Mouse (Mus musculus) c-Kit-positive CD71-positive TER-119-positive erythroid progenitor cells, embryonic 14.5 days (primary cell): Measurements from ENCODE around the gene Impg1.
"Not testable (repeated sequence)": the region's sequence is repeated elsewhere in the genome, so short reads cannot be mapped to it uniquely, and the experiment has no call there.

ENCODE experiments used
- DNase-seq: peaks from one replicate; pipeline ENCODE4 v3.0.0-alpha.2; 2013; ENCODE audit warnings: low spot score

Gene Impg1

DNA sequence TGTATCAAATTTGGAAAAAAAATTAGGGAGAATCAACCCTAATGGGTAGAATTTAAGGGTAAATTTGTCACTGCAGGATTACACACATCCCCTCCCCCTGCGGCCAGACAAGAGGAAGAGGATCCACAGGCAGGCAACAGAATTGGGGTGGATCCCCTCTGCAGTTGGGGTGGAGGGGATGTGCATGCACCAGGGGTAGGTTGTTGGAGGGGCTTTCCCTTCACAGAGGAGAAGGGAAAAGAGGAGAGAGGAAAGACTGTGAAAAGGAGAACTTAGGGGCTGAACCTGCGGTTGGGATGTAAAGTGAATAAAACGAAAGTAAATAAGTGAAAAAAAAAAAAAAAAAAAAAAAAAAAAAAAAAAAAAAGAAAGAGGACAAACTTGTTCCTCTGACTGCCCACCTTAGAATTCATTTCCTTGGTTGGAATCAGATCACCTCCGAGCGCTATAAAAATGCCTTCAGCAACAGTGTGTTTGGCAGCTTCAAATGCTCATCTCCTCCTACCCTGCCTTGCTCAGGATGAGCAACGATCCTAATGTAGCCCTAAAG, 120.8 kb downstream of the Impg1 start:
- DNase-seq, result no peak

DNA sequence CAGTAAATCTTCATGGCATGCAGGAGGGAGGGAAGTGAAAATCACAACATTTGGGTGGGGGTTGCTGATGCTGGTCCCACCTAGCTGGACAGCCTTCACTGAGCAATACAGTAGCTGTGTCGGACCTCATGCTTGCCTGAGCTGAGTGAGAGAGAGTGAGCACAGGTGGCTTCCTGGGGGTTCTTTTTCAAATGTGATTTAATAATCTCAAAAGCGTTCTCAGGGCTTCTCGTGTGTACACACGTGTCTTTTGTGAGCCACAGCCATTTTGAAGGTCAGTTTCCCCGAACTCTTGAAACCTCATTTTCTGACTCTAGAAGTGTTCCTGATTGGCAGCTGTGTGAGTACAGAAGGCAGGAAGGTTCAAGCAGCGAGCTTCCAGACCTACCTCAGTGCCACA, 122.8 kb downstream of the Impg1 start:
- DNase-seq, result no peak

DNA sequence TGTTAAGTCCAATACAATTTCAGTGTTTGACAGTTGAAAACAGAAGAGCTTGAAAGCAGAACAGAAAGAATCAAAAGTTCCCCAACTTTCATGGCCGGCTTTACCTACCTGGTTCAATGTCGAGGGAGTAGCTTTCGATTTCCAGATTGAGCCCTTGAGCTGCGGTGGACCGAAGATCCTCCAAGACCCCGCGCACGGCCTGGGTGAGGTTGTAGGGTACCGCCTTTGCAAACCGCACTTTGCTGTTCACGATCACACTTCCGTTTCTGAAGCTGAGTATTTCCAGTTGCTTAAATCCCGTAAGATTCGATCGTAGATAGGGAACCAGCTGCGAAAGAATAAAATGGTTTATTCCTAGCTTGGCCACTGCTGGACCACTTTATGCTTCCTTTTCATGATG, 123.5 kb downstream of the Impg1 start:
- no peak for DNase-seq

DNA sequence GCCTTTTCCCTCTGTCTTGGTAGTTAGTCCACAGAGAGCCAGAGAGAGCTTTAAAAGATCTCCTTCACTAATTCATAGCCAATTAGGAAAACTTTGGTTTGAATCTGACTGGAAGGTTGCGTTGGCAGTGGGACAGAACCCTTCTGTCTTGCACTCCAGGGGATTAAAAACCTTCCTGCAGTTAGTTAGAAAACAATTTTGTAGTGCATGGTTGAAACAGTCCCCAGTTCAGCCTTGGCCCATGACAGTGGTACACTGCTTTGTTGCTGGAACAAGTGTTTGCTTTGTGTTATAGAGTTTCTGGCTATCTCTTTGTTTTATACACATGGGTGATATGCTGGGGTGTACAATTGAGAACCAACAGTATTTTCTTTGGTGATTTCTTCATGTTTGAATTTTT, 124.4 kb downstream of the Impg1 start:
- DNase-seq, result no peak

DNA sequence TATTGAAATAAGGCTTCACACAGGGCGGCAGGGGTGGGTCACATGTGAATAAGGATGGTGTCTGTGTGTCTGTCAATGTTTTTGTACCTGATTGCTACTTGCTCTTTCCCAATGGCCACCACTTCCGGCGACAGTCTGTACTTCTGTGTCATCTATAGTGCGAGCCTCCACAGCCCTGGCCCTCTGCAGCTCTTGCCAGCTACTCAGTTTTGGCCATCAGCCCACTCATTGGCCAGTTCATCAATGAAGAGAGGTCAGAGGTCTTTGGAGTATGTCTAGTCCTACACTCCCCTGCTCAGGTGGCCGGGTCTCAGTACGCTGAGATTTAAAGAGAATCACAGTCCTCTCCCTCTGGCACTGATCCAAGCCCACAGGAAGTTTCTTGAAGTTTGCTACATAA, 127.3 kb downstream of the Impg1 start:
- no peak for DNase-seq

DNA sequence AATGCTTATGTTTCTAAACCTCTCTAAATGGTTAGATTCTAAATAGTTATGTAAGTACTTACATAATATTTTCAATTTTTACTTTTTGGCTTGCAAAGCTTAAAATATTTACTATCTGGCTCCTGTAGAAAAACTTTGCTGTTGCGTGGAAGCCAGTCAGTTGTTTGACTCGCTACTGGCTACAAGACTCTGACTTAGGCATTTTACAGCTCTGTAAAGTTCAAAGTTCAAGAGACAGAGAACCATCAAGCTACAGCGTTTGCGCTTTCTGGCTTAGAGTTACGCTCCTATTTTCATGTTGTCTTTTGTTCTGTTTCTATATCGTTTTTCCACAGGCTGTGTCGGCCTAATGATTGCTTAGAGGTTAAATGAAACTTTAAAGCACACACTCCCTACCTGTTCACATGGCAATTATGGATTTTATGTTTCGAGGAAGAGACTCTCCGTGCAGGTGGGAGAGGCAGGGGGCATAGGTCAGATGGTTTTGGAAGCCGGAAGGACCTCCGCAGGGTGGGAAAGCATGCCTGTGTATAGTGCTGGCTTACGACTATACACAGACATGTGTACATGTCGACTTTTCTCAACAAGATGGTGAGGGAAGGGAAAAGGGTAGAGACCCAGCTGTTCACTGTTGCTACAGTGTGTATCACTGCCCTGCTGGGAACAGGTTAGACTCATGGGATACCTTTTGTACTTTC, 129.5 kb downstream of the Impg1 start:
- DNase-seq, result no peak

DNA sequence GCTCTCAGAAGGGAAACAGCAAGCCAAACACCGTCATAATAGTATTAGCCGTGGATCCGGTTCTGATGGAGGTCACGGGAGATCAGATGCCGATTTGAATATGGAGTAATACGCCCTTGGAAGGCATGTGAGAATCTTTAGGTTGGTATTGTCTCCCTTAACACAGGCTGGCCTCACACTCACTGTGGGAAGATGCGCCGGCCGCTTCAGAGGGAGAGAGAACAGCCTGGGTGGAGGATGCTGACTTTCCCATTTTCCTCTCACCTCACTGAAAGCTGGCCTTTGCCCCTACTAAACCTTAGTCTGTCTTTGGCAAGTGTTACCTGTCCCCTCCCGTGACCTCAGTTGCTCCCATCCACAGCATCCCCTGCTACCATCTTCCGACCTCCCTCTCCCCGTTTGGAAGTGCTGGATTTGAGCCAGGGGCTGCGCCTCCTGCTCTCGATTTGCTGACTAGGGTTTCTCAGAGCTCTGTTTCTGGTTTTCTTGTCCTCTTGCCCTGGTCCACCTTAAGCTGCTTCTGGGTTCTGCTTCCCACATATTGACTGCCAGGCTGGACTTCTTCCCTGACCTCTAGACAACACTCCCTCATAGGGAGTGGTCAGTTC, 131.2 kb downstream of the Impg1 start:
- DNase-seq, result no peak

DNA sequence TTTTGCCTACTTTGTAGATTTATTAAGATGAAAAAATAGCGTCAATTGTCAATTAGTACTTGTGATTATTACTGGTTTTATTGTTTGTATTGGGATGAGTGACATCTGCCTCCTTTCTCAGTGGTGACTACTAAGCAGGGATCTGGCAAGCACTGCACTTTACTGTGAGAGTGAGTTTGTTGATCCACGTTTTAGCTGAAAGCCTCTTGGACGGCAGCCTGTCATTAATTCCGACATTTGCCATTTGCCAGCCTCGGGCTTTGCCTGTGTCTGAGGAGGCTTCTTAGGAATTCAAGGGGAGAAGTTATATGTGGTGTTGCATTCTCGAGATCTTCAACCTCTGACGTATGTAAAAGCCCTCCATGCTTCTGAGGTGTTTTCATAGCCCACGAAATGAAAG, 131.8 kb downstream of the Impg1 start:
- no peak for DNase-seq

- DNase-seq, result peak; percentile 6
These were observed 133.1 kb downstream of the Impg1 start for GRCm38 (mm10) chr9:80332153-80332552.

- not testable (repeated sequence) for DNase-seq
These were observed 144.0 kb downstream of the Impg1 start for GRCm38 (mm10) chr9:80321051-80321887.

DNA sequence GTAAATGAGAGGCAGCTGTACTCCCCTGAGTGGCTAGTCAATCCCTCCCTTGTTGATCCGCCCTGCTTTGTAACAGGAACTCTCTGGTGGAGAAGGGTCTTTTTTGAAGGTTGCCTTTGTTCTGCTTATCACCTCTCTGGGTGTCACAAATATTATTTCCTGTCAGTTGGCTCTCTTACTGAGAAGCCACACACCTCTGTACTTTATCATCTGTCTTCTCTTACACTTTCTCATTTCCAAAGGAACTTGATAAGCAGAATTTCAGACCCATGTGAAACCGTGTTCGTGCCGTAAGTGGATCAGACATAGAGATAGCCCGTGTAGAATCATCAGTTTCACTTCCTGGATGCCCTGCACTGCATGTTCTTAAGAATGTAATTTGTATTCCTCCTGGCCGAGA, 147.3 kb downstream of the Impg1 start:
- DNase-seq, result no peak

GRCm38 (mm10) chr9:80315922-80316321, 149.4 kb downstream of the Impg1 start:
- no peak for DNase-seq

DNA sequence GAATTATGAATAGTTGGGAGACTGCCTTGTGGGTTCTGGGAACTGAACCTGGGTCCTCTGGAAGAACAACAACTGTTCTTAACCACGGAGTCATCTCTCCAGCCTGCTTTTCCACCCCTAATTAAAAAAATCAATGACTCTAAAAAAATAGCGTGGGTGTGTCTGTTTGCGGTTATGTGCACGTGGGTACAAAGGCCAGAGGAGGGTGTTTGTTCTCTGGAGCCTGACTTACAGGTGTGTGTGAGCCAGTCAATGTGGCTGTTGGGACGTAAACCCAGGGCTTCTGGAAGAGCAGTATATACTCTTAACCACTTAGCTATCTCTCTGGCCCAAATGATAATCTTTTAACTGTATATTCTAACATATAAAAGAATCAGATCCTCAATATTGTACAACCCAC, 151.7 kb downstream of the Impg1 start:
- no peak for DNase-seq

- no peak for DNase-seq
These were observed 157.7 kb downstream of the Impg1 start for GRCm38 (mm10) chr9:80307629-80308028.

GRCm38 (mm10) chr9:80306853-80307252, 158.4 kb downstream of the Impg1 start:
- DNase-seq, result no peak

- DNase-seq, result no peak
These were observed 158.9 kb downstream of the Impg1 start for GRCm38 (mm10) chr9:80306390-80306789.

DNA sequence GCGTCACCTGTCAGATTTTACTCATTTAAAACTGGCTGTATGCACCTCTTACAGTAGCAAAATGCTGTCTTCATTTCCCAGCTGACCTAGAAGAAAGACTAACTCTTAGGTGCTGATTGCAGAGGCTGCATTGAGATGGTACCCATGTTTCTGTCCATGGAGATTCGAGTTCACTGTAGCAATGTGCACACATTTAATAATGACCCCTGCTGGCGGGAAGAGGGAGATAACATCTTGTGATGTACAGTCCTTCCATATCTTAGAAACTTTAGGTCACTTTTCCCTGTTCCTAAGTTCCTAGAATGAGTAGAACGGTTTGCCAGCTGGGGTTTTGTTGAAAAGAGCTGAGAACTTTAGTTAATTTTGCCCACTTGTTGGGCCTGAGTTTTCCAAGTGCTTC, 161.8 kb downstream of the Impg1 start:
- no peak for DNase-seq

- DNase-seq, result no peak
These were observed 166.2 kb downstream of the Impg1 start for GRCm38 (mm10) chr9:80299031-80299430.

GRCm38 (mm10) chr9:80296086-80296485, 169.2 kb downstream of the Impg1 start:
- DNase-seq, result no peak

DNA sequence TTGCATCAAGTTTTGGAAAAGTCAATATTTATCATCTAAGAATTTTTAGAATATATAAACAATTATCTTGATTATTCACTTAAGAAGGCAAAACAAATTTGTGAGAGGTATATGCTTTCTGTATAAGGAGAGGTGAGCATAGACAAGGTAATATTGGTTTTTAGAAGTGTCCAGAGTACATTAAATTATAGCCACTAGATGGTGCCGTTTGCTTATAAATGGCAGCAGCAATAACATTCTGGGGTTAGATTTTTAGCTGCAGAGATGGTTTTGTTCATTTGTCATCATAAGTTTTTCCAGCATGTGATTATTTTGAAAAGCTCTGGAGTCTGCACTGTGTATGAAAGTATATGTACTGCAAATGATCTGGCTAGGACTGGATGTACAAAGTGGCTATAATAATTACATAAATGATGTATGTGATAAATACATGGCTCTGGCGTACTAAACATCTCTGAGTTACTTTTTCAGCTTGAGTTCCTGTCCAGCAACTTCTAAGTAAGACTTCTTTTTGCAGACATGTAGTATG, 172.2 kb downstream of the Impg1 start:
- DNase-seq, result peak; percentile 3

GRCm38 (mm10) chr9:80286845-80287244, 178.4 kb downstream of the Impg1 start:
- no peak for DNase-seq

DNA sequence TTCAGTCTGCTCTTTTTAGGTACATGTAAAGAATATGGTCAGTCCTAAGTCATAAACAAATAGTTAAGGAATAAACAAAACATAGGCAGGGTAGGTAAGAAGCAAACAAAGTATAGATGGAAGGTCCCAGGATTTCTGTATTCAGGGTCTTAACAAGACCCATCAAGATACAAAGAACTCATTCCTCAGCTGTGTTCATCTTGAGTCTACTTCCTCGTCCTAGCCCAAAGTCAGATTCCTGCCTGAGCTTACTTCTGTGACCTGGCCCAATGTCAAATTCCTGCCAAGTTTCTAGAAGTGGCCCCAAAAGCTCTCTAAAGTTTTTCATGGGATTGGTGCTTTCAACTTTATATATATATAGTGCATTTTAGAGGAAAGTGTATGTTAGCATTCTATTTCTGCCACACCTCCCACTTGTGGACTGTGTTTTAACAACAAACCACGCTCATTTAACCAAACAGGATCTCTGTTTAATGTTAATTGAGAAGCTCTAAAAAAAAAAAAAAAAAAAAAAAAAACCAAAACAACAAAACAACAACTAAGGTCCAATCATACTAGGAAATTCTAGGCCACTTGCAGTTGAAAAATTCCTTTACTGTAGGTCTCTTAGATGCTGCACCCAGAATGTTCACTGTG, 180.6 kb downstream of the Impg1 start:
- DNase-seq, result no peak
